Mouse (Mus musculus): ENCODE results near the gene Znrd1. TPM values are rescaled to one million over a fixed set of nuclear protein-coding genes. Genes with fewer than 3 reads are reported as not detected.
"Not testable (repeated sequence)": the region's sequence is repeated elsewhere in the genome, so short reads cannot be mapped to it uniquely, and the experiment has no call there.

Znrd1 gene
- total RNA-seq (2022), result 10 to 100 TPM; 23.9 to 39.6 (median 33.0) TPM

GRCm38 (mm10) chr17:36957999-36958743 is at the start of gene Znrd1, which contains the start of gene Znrd1as:
Gene Znrd1, minus strand, starts transcription at chr17:36958559.
Gene Znrd1as, plus strand, starts transcription at chr17:36958592.
- DNase-seq (ENCODE audit: low spot score in 2 of 2), result peak; percentile 91 to 96

GRCm38 (mm10) chr17:37003366-37003765 is 45.0 kb upstream of the Znrd1 start:
- no peak for DNase-seq (ENCODE audit: low spot score in 2 of 2)

GRCm38 (mm10) chr17:37002364-37003330 is 44.3 kb upstream of the Znrd1 start:
- DNase-seq (ENCODE audit: low spot score in 2 of 2), result no peak

- no peak for DNase-seq (ENCODE audit: low spot score in 2 of 2)
Observed at GRCm38 (mm10) chr17:37000863-37001262, 42.5 kb upstream of the Znrd1 start, which contains the start of gene Zfp57. Gene Zfp57, plus strand, starts transcription at chr17:37001163.

- no peak for DNase-seq (ENCODE audit: low spot score in 2 of 2)
Observed at GRCm38 (mm10) chr17:36998477-36998876, 40.1 kb upstream of the Znrd1 start.

- peak in 1 of 2 experiments; percentile 79 for DNase-seq (ENCODE audit: low spot score in 2 of 2)
Observed at GRCm38 (mm10) chr17:36997033-36997735, 38.8 kb upstream of the Znrd1 start.

GRCm38 (mm10) chr17:36995448-36995847 is 37.1 kb upstream of the Znrd1 start:
- no peak for DNase-seq (ENCODE audit: low spot score in 2 of 2)

- DNase-seq (ENCODE audit: low spot score in 2 of 2), result no peak
Observed at GRCm38 (mm10) chr17:36994528-36994927, 36.2 kb upstream of the Znrd1 start.

- no peak for DNase-seq (ENCODE audit: low spot score in 2 of 2)
Observed at GRCm38 (mm10) chr17:36993770-36994325, 35.5 kb upstream of the Znrd1 start.

- no peak for DNase-seq (ENCODE audit: low spot score in 2 of 2)
Observed at GRCm38 (mm10) chr17:36992336-36993104, 34.2 kb upstream of the Znrd1 start.

GRCm38 (mm10) chr17:36990630-36991029 is 32.3 kb upstream of the Znrd1 start:
- not testable (repeated sequence) for DNase-seq (ENCODE audit: low spot score in 2 of 2)

GRCm38 (mm10) chr17:36989437-36989836 is 31.1 kb upstream of the Znrd1 start, which contains the start of gene H2-M5:
Gene H2-M5, minus strand, starts transcription at chr17:36989537.
- DNase-seq (ENCODE audit: low spot score in 2 of 2), result no peak

GRCm38 (mm10) chr17:36988475-36988874 is 30.1 kb upstream of the Znrd1 start:
- no peak for DNase-seq (ENCODE audit: low spot score in 2 of 2)

GRCm38 (mm10) chr17:36982253-36983155 is 24.1 kb upstream of the Znrd1 start:
- DNase-seq (ENCODE audit: low spot score in 2 of 2), result no peak

- no peak for DNase-seq (ENCODE audit: low spot score in 2 of 2)
Observed at GRCm38 (mm10) chr17:36981845-36982244, 23.5 kb upstream of the Znrd1 start.

GRCm38 (mm10) chr17:36981221-36981813 is 23.0 kb upstream of the Znrd1 start, which contains the start of gene 2410137M14Rik:
Gene 2410137M14Rik, minus strand, starts transcription at chr17:36981237.
- DNase-seq (ENCODE audit: low spot score in 2 of 2), result peak; percentile 27 to 37

GRCm38 (mm10) chr17:36973271-36973787 is 15.0 kb upstream of the Znrd1 start:
- DNase-seq (ENCODE audit: low spot score in 2 of 2), result no peak

GRCm38 (mm10) chr17:36972791-36973190 is 14.4 kb upstream of the Znrd1 start:
- no peak for DNase-seq (ENCODE audit: low spot score in 2 of 2)
